Mouse (Mus musculus) cerebellum, adult 2 months (tissue): ENCODE results near the gene Gm11099.

Experiments
- CTCF ChIP-seq: fragments of 200-500 bp; IDR thresholded peaks from 2 replicates; pipeline ENCODE4 v1.5.1; 2011; ENCODE audit warnings: low read depth, mild to moderate bottlenecking, control low read depth, low read length, moderate library complexity, borderline replicate concordance; ENCODE audit not compliant: insufficient read depth
- POLR2A ChIP-seq: fragments of 200-500 bp; IDR thresholded peaks from 2 replicates; pipeline ENCODE4 v1.6.1; 2011; ENCODE audit warnings: low read length, control low read depth, borderline replicate concordance; ENCODE audit not compliant: insufficient read depth

DNA sequence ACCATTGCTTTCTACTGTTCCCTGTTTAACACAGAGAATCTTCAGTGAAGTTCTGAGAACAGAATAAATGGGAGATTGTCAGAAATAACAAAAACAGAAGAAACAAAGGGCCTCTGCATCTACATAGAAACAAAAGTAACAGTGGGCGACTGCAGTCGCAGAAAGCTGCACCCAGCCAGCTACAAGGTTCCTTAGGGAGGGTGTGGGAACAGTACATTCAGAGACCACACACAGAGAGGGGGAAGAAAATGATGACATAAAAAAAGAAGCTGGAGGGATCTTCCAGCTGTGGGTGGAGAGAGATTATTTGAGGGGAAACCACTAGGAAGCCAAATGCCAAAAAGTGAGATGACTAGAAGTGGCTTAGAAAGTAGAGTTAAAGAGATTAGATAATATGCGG lies 20.6 kb downstream of the Gm11099 start:
- TF ChIP-seq CTCF (no peak), POLR2A (no peak)
